Mouse (Mus musculus) hindbrain, embryonic 14.5 days (tissue): ENCODE data around the gene Pias3. TPM values are rescaled to one million over a fixed set of nuclear protein-coding genes. Genes with fewer than 3 reads are reported as not detected.

ENCODE experiments used
- ATAC-seq: fragments of 200-750 bp; cut with Nextera tagmentation; 2 replicates; pipeline ENCODE4 v1.8.0; 2017; ENCODE audit warnings: moderate number of reproducible peaks, mild to moderate bottlenecking, moderate TSS enrichment, moderate library complexity; ENCODE audit not compliant: low FRiP score
- DNase-seq: peaks from one replicate; pipeline ENCODE4 v3.0.0-alpha.2; 2015; ENCODE audit warnings: low spot score
- H3K27ac ChIP-seq: fragments of 300-500 bp; sonication (generic); 2 replicates; pipeline ENCODE4 v1.5.1; 2014; ENCODE audit warnings: mild to moderate bottlenecking, moderate library complexity
- H3K27me3 ChIP-seq: fragments of 300-500 bp; sonication (generic); 2 replicates; pipeline ENCODE4 v1.6.1; 2014; ENCODE audit warnings: mild to moderate bottlenecking, low read length, mixed read lengths; ENCODE audit not compliant: control insufficient read depth, insufficient read depth
- H3K36me3 ChIP-seq: fragments of 300-500 bp; sonication (generic); replicated peaks from 2 replicates; pipeline ENCODE4 v1.6.1; 2014; ENCODE audit not compliant: control insufficient read depth, insufficient read depth
- H3K4me1 ChIP-seq: fragments of 300-500 bp; sonication (generic); replicated peaks from 2 replicates; pipeline ENCODE4 v1.6.1; 2014; ENCODE audit warnings: antibody characterized with exemption, low read length, mixed read lengths; ENCODE audit not compliant: control insufficient read depth, insufficient read depth
- H3K4me2 ChIP-seq: fragments of 300-500 bp; sonication (generic); replicated peaks from 2 replicates; pipeline ENCODE4 v1.6.1; 2014; ENCODE audit warnings: mild to moderate bottlenecking, moderate library complexity
- H3K4me3 ChIP-seq: fragments of 300-500 bp; sonication (generic); replicated peaks from 2 replicates; pipeline ENCODE4 v1.5.1; 2014; ENCODE audit warnings: mild to moderate bottlenecking, low read length
- H3K9ac ChIP-seq: fragments of 300-500 bp; sonication (generic); 2 replicates; pipeline ENCODE4 v1.6.1; 2014
- H3K9me3 ChIP-seq: fragments of 300-500 bp; sonication (generic); 2 replicates; pipeline ENCODE4 v1.6.1; 2016; ENCODE audit warnings: low read length; ENCODE audit not compliant: control insufficient read depth
- WGBS: fragments of 180-500 bp; shearing (Covaris S2); extraction: QIAGEN DNeasy Blood & Tissue Kit; methylation state at CpG from one replicate; pipeline ENCODE4 v1.1.7; 2014; 5-methylcytosine and 5-hydroxymethylcytosine counted together
- polyA plus RNA-seq: library from polyadenylated mRNA; unstranded; fragments of >200 nt; fragmentation: Nextera tagmentation; extraction: Ambion mirVana; gene quantifications from 2 replicates; pipeline ENCODE4 v1.2.1, GENCODE M21; 2014

Pias3 gene
- polyA plus RNA-seq, 1 experiment from 2014 or later: 29.3 TPM

DNA sequence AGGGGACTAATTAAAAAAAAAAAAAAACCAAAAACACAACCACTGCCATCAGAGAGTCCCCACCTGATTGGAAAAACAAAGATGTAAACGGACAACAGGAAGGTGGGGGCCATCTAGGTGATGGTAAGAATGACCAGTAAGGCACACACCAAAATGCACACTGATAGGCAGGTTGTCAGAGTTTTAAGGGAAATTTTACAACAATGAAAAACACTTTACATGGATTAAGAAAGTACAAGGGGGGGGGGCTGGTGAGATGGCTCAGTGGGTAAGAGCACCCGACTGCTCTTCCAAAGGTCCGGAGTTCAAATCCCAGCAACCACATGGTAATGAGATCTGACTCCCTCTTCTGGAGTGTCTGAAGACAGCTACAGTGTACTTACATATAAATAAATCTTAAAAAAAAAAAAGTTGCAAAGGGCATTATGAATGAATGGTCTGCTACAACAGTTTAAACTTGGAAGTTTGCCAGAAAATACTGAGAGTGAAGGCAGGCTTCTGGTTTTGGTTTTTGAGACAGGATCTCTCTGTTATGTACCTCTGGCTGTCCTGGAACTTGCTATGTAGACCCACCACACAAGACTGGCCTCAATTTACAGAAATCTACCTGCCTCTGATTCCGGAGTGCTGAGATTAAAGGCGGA, 27.6 kb upstream of the Pias3 start:
- Histone ChIP-seq H3K9me3 (no peaks in the 10 kb centered on the region), H3K4me2 (no peak overlapping the region), H3K4me1 (peaks cover 3% of the 10 kb centered on the region; the same call in 1 of the 2 replicates), H3K36me3 (no peaks in the 10 kb centered on the region), H3K9ac (no peak overlapping the region), H3K27ac (no peak overlapping the region), H3K27me3 (peaks cover 9% of the 10 kb centered on the region; the same call in 1 of the 2 replicates), H3K4me3 (no peak overlapping the region)
- no peak for DNase-seq
- WGBS: 97% methylated on average over 5 of the region's 5 CpGs
- no peak for ATAC-seq

DNA sequence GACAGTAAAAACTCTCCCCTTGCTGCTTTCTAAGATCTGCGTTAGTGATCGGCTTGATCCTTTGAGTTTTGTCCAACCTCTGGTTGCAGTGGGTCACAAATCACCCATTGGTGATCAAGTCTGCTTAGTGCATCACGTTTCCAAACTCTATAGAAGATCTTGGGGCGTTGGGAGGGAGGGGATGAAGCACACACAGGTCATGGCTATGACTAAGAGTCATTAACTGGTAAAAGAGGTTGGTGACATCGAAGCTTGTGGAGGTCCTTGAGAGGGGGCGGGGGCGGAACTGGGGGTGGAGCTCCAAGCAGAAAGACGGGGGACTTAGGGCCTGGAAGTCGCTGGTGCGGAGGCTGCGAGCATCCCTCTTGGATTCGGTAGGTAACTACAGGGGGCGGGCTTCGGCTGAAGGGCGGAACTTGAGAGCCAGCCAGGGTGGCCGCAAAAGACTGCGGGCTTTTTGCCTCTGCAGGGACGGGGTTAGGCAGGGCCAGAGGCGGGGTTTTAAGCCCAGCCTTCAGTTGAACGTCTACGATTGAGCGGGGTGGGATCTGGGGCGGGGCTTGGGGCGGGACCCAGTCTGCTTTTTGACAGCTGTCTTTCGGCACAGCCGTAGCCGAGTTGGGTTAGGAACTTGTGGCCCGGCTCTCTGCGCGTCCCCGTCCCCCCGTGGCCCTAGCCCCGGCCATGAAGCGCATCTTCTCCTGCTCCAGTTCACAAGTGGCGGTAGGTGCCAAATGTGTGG, 26.3 kb upstream of the Pias3 start, which contains the start of gene Ankrd35:
Gene Ankrd35, plus strand, starts transcription at position 405 of the 742 bp plus-strand sequence.
- WGBS: 5% methylated on average over 35 of the region's 35 CpGs
- H3K9ac ChIP-seq: peak within 1 kb of the TSS; percentile 36; the same call in 1 of the 2 replicates
- H3K27me3 ChIP-seq: peaks cover 9% of the 10 kb centered on the region; the same call in 1 of the 2 replicates
- ATAC-seq: peak; percentile 94
- peak within 1 kb of the TSS; percentile 39 for H3K4me3 ChIP-seq
- H3K9me3 ChIP-seq: no peaks in the 10 kb centered on the region
- H3K4me2 ChIP-seq: peak within 1 kb of the TSS; percentile 59
- DNase-seq: peak; percentile 67
- no peaks in the 10 kb centered on the region; the same call in 1 of the 2 replicates for H3K4me1 ChIP-seq
- no peak within 1 kb of the TSS for H3K27ac ChIP-seq
- H3K36me3 ChIP-seq: no peaks in the 10 kb centered on the region

DNA sequence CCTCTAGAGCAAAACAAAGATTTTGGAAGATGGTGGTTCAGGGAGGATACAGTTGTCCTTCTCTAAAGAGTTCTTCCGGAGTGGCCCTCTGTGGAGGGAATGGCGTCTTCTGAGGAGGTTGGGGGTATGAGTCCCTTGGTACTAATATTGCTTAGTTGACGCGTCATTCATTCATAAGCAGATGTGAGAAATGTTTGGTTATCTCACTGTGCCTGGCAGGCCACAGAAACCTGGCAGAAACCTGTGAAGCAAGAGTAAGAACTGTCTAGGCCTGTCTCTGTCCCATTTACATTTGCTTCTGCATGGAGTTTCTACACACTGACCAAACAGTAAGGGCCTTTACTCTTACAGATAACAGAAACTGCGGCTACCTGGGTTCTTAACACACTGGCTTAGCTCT, 24.7 kb upstream of the Pias3 start:
- DNase-seq (no peak), ATAC-seq (no peak)
- peaks cover 9% of the 10 kb centered on the region; the same call in 1 of the 2 replicates for H3K27me3 ChIP-seq
- H3K27ac ChIP-seq: no peak overlapping the region
- no peaks in the 10 kb centered on the region for H3K36me3 ChIP-seq
- WGBS: 93% methylated on average over 5 of the region's 5 CpGs
- no peak overlapping the region for H3K9ac ChIP-seq
- H3K4me2 ChIP-seq: no peak overlapping the region
- no peak overlapping the region for H3K4me3 ChIP-seq
- no peaks in the 10 kb centered on the region for H3K9me3 ChIP-seq
- no peaks in the 10 kb centered on the region; the same call in 1 of the 2 replicates for H3K4me1 ChIP-seq

DNA sequence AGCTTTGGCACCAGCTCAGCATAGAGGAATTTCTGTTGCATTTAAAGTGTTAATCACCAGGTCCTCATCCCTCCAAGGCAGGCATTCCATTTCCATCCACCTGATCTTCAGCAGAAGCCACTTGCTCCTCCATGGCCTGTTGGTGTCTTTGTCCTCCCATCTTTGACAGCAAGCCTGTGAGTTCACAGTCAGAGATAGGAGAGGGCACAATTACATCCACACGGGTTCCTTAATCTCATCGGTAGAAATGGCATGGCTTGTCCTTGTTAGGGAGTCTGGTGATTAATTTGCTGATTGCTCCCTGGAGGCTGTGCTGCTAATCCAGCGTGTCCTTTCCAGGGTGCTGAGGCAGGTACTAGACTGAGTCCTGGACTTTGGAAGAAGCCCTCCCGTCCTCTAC, 22.7 kb upstream of the Pias3 start:
- no peak for ATAC-seq
- no peak for DNase-seq
- H3K9ac ChIP-seq: no peak overlapping the region
- H3K4me3 ChIP-seq: no peak overlapping the region
- H3K27me3 ChIP-seq: peaks cover 9% of the 10 kb centered on the region; the same call in 1 of the 2 replicates
- no peaks in the 10 kb centered on the region for H3K9me3 ChIP-seq
- no peaks in the 10 kb centered on the region; the same call in 1 of the 2 replicates for H3K4me1 ChIP-seq
- H3K36me3 ChIP-seq: no peaks in the 10 kb centered on the region
- WGBS: 69% methylated on average over 4 of the region's 4 CpGs
- no peak overlapping the region for H3K27ac ChIP-seq
- no peak overlapping the region for H3K4me2 ChIP-seq

DNA sequence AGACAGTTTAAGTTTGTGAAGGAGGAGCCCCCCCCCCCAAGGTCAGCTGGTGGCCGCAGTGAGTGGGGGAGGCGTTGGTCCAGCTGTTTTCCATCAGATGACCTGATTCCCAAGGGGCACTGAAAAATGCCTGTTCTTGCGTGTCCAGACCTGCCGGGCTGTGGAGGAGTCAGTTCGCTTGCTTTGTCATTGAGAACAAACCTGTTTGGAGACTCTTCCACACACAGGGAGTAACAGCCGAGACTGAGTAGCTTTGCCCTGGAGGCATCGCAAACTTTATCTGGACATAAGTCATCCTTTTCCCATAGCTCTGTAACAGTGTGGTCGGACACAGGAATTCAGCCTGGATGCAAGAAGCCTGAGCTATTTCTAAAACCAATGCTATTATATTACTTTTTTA, 21.7 kb upstream of the Pias3 start:
- no peak for ATAC-seq
- WGBS: 64% methylated on average over 8 of the region's 8 CpGs

DNA sequence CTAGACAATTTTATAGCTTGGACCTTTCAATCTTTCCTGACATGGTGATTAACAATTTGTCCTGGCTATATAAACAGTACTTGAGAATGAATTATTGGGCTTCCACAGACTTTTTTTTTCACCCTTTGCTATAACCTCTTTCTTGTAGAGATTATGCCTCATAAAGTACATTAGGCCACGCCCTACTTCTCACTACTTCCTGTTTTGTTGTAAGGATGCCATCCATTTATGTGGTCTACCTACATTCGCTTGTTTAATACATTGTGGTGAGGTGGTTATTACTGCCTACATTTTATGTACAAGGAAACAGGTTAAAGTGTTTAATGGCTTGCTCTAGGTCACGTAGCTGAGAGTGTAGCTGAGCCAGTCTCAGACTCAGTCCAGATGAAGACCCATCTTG, 21.0 kb upstream of the Pias3 start:
- no peaks in the 10 kb centered on the region; the same call in 1 of the 2 replicates for H3K4me1 ChIP-seq
- H3K4me3 ChIP-seq: no peak overlapping the region
- H3K4me2 ChIP-seq: no peak overlapping the region
- DNase-seq (no peak), ATAC-seq (no peak)
- no peaks in the 10 kb centered on the region for H3K36me3 ChIP-seq
- no peaks in the 10 kb centered on the region for H3K9me3 ChIP-seq
- no peak overlapping the region for H3K27ac ChIP-seq
- H3K9ac ChIP-seq: no peak overlapping the region
- peaks cover 9% of the 10 kb centered on the region; the same call in 1 of the 2 replicates for H3K27me3 ChIP-seq
- 83% methylated on average over 3 of the region's 3 CpGs for WGBS

More for the DNA sequence above, 21.7 kb upstream of the Pias3 start:
- H3K9ac ChIP-seq: no peak overlapping the region
- no peaks in the 10 kb centered on the region for H3K9me3 ChIP-seq
- peaks cover 9% of the 10 kb centered on the region; the same call in 1 of the 2 replicates for H3K27me3 ChIP-seq
- DNase-seq: no peak
- no peak overlapping the region for H3K4me2 ChIP-seq
- no peak overlapping the region for H3K27ac ChIP-seq
- H3K4me3 ChIP-seq: no peak overlapping the region
- no peaks in the 10 kb centered on the region; the same call in 1 of the 2 replicates for H3K4me1 ChIP-seq
- no peaks in the 10 kb centered on the region for H3K36me3 ChIP-seq

DNA sequence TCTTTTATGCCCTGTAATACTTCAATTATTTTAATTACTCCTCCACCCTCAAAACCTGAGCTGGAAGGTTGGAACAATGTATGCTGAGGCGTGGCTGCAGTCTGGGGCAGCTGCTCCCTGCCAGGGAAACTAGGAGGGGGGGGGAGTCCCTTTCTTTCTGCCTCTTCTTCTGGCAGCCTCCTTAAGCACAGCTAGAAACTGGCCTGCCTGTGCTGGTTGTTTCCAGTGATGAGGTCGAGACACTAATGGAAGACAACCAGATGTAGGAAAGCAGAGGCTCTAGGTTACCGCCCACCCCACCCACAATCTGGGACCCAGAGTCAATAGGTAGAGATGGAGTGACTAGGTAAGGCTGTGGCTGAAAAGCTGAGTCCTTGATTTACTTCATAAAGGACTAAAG, 20.5 kb upstream of the Pias3 start:
- Histone ChIP-seq H3K9me3 (no peaks in the 10 kb centered on the region), H3K4me1 (no peaks in the 10 kb centered on the region), H3K9ac (no peak overlapping the region), H3K36me3 (no peaks in the 10 kb centered on the region), H3K27me3 (peaks cover 4% of the 10 kb centered on the region; the same call in 1 of the 2 replicates), H3K4me2 (no peak overlapping the region), H3K4me3 (no peak overlapping the region), H3K27ac (no peak overlapping the region)
- 28% methylated on average over 3 of the region's 3 CpGs for WGBS
- ATAC-seq (no peak), DNase-seq (no peak)

DNA sequence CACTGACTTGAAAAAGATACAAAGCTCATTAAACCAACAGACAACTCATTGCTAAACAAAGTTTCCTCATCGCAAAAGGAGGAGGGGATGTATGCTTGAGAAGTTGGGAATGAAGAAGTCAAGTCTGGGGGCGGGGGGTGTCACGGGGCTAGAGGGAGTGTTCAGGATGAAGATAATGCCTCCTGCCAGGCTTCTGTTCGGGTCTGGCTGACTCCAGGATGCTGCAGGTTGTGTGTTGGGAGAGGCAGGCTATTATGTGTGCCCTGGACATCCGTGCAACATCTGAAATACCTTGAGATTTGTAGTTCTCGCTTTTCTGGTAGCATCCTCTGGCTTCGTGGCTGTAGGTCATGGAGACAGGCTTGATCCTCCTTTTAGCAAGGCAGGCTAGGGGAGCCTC, 17.7 kb upstream of the Pias3 start:
- no peak overlapping the region for H3K9ac ChIP-seq
- H3K4me3 ChIP-seq: no peak overlapping the region
- H3K4me2 ChIP-seq: no peak overlapping the region
- WGBS: 61% methylated on average over 7 of the region's 7 CpGs
- no peaks in the 10 kb centered on the region for H3K4me1 ChIP-seq
- H3K27ac ChIP-seq: no peak overlapping the region
- no peaks in the 10 kb centered on the region for H3K27me3 ChIP-seq
- ATAC-seq (no peak), DNase-seq (no peak)
- H3K36me3 ChIP-seq: no peaks in the 10 kb centered on the region
- H3K9me3 ChIP-seq: no peaks in the 10 kb centered on the region

DNA sequence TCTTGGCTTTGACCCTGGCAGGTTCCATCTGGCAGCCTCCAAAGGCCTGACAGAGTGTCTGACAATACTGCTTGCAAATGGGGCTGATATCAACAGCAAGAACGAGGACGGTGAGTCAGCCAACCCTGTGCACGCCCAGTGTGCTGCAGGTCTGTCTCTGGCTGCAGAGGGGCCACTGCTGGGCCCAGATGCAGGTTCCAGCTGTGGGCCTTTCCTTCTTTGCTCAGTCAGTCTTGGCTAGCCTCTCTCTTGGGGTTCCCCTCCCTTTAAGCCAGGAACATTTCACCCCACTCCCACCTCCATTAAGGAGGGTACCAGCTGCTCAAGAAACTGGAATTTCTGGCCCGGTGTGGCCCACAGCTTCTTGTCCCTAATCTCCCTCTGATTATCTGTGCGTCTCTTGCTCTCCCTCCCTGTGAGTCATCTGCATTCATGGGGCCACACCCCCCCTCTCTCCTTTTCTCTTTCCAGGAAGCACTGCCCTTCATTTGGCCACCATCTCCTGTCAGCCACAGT, 17.0 kb upstream of the Pias3 start:
- peaks cover 5% of the 10 kb centered on the region; the same call in 1 of the 2 replicates for H3K27me3 ChIP-seq
- WGBS: 23% methylated on average over 5 of the region's 5 CpGs
- DNase-seq (no peak), ATAC-seq (no peak)
- no peak overlapping the region for H3K4me2 ChIP-seq
- no peak overlapping the region for H3K27ac ChIP-seq
- no peaks in the 10 kb centered on the region for H3K4me1 ChIP-seq
- H3K4me3 ChIP-seq: no peak overlapping the region
- no peak overlapping the region for H3K9ac ChIP-seq
- no peaks in the 10 kb centered on the region for H3K9me3 ChIP-seq
- no peaks in the 10 kb centered on the region for H3K36me3 ChIP-seq
